Mouse (Mus musculus) neural tube, embryonic 13.5 days (tissue): ENCODE data around the gene Olfr224. TPM values are rescaled to one million over a fixed set of nuclear protein-coding genes. Genes with fewer than 3 reads are reported as not detected.

Experiments used
- polyA plus RNA-seq: library from polyadenylated mRNA; unstranded; fragments of >200 nt; fragmentation: Nextera tagmentation; extraction: Ambion mirVana; gene quantifications from 2 replicates; pipeline ENCODE4 v1.2.1, GENCODE M21; 2015

Olfr224 gene
- polyA plus RNA-seq, 1 experiment from 2014 or later: 0.14 TPM

Other genes with a start within 250 kb of the Olfr224 start
- 35.5 and 39.5 TPM in 2 replicates for gene Zfp672, start 240.2 kb downstream of the Olfr224 start, polyA plus RNA-seq
- 46.2 and 47.4 TPM in 2 replicates for gene Sh3bp5l, start 239.8 kb downstream of the Olfr224 start, polyA plus RNA-seq
- gene Lypd8, start 191.5 kb downstream of the Olfr224 start, polyA plus RNA-seq: not detected in 2 replicates
- not detected in 2 replicates for gene 1810065E05Rik, start 149.4 kb downstream of the Olfr224 start, polyA plus RNA-seq
- not detected in 2 replicates for gene Gm12253, start 138.0 kb downstream of the Olfr224 start, polyA plus RNA-seq
- gene Lypd9, start 117.6 kb downstream of the Olfr224 start, polyA plus RNA-seq: not detected in 2 replicates
- gene Olfr30, start 108.3 kb downstream of the Olfr224 start, polyA plus RNA-seq: not detected in 2 replicates
- not detected in 2 replicates for gene Olfr332, start 78.0 kb downstream of the Olfr224 start, polyA plus RNA-seq
- gene Olfr331, start 68.0 kb downstream of the Olfr224 start, polyA plus RNA-seq: not detected in 2 replicates
- not detected in 2 replicates for gene Olfr330, start 35.7 kb downstream of the Olfr224 start, polyA plus RNA-seq
- not detected in 2 replicates for gene Olfr329-ps, start 24.1 kb downstream of the Olfr224 start, polyA plus RNA-seq
- not detected in 2 replicates for gene Olfr328, start 14.9 kb downstream of the Olfr224 start, polyA plus RNA-seq
- not detected in 2 replicates for gene Olfr325, start 7.2 kb upstream of the Olfr224 start, polyA plus RNA-seq
- 0.08 TPM in 1 of 2 replicates, not detected in the other for gene Olfr324, start 24.6 kb upstream of the Olfr224 start, polyA plus RNA-seq
- gene 2210407C18Rik, start 45.5 kb upstream of the Olfr224 start, polyA plus RNA-seq: not detected in 2 replicates
- gene Olfr323, start 59.9 kb upstream of the Olfr224 start, polyA plus RNA-seq: not detected in 2 replicates
- gene Trim58, start 69.9 kb upstream of the Olfr224 start, polyA plus RNA-seq: 0.11 and 0.22 TPM in 2 replicates
- gene Olfr322, start 88.2 kb upstream of the Olfr224 start, polyA plus RNA-seq: 0.07 TPM in 1 of 2 replicates, not detected in the other
- not detected in 2 replicates for gene Olfr320, start 110.5 kb upstream of the Olfr224 start, polyA plus RNA-seq
- gene Olfr319, start 128.6 kb upstream of the Olfr224 start, polyA plus RNA-seq: not detected in 2 replicates
- gene Olfr318, start 153.5 kb upstream of the Olfr224 start, polyA plus RNA-seq: not detected in 2 replicates
- 0.14 and 0.20 TPM in 2 replicates for gene Olfr317, start 168.7 kb upstream of the Olfr224 start, polyA plus RNA-seq
- gene Olfr316, start 182.2 kb upstream of the Olfr224 start, polyA plus RNA-seq: not detected in 2 replicates
- gene Olfr315, start 202.6 kb upstream of the Olfr224 start, polyA plus RNA-seq: not detected in 2 replicates
- gene Olfr314, start 212.4 kb upstream of the Olfr224 start, polyA plus RNA-seq: not detected in 2 replicates
- 7.7 and 7.8 TPM in 2 replicates for gene Fam183b, start 231.4 kb upstream of the Olfr224 start, polyA plus RNA-seq
- gene Olfr313, start 244.4 kb upstream of the Olfr224 start, polyA plus RNA-seq: not detected in 2 replicates